Mouse (Mus musculus) monocyte, adult 5-6 weeks (primary cell): ENCODE data around the gene Sec11a. TPM values are rescaled to one million over a fixed set of nuclear protein-coding genes. Genes with fewer than 3 reads are reported as not detected.

Source experiments
- ATAC-seq: fragments of 153-309, 156-312 bp; replicated peaks from 2 replicates; pipeline ENCODE4 v1.8.0; 2017; ENCODE audit warnings: mild to moderate bottlenecking; ENCODE audit not compliant: low TSS enrichment, insufficient number of reproducible peaks, severe bottlenecking, poor library complexity, low FRiP score
- total RNA-seq: library from RNA; stranded (forward); fragments of 200-1000, 200-491, 200-594 nt; gene quantifications from 3 replicates; pipeline ENCODE4 v1.2.3, GENCODE M21; 2017

Sec11a gene
- total RNA-seq, 1 experiment from 2014 or later = 424 TPM

DNA sequence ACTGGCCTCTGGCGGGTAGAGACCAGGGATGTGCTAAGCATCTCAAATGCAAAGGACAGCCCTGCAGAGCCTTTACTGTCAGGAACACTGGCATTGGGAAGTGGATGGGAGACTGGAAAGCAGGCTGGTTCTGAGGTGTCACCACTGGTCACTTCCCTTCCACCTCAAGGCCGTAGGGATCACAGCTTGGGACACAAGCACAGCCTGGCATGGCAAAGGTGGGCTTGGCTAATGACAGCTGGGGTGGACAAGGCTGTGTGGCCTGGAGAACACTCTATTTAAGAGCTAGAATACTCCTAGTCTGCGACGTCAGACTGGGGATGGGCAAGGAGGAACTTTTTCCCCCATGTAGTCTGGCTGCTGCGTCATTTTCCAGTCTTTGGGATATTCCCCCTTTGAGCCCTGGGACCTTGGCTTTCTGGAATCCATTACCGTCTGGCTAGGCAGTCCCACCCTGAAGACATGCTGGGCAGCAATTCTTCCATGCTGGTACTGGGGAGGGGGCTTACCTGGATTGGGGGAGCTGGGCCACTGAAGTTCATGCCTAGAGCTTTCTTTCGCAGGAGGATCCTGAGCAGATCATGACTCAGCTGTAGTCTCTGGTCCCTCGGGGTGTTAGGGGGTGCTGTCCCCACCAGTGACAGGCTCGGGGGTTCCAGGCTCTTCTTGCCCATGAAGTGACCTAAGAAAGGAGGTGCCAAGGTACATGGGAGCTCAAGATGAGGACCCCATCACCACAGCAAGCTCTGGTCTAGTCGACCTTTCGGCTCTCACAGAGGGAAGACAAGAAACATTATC lies 43.8 kb downstream of the Sec11a start:
- no peak for ATAC-seq

DNA sequence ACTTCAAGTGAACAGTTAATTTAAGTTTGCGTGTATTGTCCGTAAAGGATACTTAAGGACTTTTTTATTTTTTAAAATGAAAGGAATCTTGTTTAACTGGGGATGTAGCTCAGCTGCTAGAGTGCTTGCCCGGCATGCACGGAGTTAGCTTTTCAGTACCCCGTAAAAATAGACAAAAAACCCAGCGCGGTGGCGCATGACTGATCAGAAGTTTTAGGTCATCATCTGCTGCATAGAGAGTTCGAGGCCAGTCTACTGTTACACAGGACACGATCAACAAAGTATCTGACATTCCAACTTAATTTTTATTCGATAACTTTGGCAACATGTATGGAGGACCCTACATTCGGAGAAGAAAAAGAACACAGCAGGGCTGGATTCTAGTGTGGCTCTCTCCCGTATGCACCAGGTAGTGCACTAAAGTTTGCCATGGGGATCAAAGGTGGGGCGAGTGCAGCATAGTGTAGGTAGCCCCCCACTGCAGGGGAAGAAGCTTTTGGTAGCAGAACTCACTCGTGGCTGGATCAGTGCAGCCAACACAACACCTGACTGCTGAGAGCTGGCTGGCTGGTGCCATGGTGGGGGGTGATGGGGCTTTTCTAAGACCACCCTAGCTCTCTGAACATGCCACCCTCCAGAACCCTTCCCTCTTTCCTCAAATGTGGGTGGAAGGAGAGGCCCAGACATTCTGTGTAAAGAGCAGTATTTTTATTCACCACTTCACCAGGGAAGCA lies 45.9 kb downstream of the Sec11a start:
- ATAC-seq = no peak

DNA sequence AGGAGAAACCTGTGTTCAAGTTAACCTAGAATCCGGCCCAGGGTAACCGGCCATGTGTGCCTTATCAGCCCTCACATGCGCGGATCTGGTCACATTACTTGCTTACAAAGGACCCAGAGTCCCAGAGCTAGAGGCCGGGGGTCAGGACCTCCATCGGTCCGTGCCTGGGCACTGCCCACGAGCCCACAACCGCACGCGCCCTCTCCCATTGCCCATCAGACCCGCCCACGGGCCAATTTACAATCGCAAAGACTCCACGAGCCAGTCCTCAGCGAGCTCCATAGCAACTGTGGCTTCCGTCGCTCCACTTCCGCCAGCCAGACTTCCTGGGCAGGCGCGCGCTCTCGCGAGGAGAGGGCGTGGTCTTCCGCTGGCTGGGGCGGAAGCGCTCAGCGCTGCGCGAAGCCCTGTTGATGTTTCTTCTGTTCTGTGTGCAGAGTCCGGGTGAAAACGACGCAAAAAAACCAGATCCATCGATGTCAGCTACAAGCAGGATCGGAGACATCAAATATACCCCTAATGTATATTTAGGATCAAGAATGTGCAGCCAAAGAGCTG lies 46.6 kb downstream of the Sec11a start, which contains the start of gene Wdr73:
Wdr73 (minus strand) TSS at position 326 of the 558 bp plus-strand sequence.
- peak; percentile 94 for ATAC-seq

- ATAC-seq = no peak
Measured at GRCm38 (mm10) chr7:80897721-80898120, 49.9 kb downstream of the Sec11a start.

DNA sequence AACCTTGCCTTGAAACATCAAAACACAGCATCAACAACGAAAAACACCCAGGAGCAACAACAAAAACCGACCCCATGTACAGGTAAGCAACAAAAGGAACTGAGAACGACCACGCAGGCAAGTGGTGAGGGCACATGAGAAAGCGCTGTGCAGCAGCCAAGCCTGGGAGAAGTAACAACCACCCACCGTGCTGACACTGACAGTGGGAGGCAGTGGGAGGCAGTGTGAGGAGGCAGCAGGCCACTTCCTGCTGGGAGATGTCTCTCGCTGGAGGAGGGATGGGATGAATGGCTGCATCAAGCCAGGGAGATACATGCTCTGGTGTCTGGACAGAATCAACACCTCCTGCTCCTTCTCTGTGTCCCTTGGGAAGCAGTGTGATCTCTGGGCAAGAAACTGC lies 50.4 kb downstream of the Sec11a start:
- ATAC-seq = no peak

GRCm38 (mm10) chr7:80894815-80895519 lies 52.6 kb downstream of the Sec11a start:
- ATAC-seq = no peak

DNA sequence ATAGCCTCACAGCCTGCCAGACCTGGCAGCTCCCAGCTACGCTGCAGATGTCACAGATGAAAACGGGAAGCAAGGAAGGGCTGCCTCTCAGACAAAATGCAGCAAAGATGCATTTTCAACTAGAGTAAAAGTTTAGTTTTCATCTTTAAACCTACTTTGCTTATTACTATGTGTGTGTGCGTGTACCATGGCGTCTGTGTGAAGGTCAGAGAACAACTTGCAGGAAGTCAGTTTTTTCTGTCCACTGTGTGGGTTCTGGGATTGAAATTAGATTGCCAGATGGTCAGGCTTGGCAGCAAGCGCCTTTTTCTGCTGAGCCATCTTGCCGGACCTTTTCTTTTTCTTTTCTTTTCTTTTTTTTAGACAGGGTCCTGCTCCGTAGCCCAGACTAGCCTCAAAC lies 53.4 kb downstream of the Sec11a start:
- ATAC-seq = no peak

DNA sequence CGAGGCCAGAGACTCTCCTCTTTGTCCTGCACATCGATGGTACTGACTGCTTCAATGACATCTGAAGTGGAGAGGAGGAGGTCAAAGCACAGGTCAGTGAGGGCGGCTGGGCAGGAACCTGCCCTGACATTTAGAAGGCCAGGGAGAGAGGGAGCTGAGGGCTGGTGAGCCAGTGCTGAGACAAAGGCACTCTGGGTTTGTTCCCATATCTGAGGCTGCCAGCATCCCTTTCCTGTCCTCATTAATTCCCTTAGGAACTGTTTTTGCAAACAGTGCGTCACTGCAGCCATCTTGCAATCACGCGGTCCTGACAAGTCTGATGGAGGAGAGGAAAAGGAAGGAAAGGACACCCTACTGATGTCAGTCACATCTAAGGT lies 53.8 kb downstream of the Sec11a start:
- ATAC-seq = no peak

DNA sequence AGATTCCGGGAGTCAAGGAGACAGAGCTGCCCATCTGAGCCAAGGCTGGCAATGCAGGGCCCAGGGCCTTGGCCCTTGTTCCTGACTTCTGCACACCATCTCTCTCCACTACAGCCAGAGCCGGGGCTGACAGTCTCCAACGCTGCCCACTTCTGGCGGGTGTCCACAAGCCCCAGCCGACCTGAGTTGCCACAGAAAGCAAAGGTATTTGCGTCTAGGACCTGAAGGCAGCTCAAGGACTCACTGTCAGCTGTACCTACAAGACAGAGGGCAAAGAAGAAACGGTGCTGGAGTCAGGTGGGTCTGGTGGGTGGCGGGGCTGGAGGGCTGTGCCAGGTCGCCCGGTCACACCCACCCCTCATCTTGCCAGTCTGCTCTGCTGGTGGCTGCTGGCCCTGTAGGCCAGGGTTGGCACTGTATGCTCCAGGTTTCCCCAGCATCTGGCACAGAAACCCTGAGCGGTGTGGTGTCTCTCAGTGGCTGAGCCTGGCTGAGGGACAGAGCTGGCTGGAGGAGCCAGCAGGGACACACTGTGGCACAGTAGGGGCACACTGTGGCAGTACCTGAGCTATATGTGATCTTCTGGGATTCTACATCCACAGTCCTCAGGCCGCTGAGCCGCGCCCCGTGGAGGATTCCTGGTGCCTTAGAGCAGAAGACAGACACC lies 54.4 kb downstream of the Sec11a start:
- ATAC-seq = no peak

- ATAC-seq = no peak; the same call in 1 of the 2 replicates
Measured at GRCm38 (mm10) chr7:80889841-80890241, 57.7 kb downstream of the Sec11a start.

GRCm38 (mm10) chr7:80889021-80889511 lies 58.5 kb downstream of the Sec11a start:
- 0 out of 2 replicates have a peak, but pooled peaks have one; percentile 10 for ATAC-seq

DNA sequence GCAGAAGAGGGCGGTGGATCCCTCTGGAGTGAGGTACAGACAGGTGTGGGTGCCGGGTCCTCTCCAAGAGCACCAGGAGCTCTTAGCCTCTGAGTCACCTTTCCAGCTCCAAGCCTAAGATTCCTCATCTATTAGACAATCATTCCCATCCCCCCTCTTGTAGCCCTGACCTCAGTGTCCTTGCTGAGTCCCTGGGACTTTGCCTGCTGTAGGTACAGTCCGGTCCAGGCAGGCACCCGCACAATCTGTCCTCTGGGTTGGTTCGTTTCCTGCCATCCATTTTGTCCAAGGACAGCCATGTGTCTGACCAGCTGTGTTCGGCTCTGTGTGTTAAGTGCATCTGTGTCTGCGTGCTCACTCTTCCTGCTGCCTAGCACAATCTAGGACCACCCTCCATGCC lies 59.0 kb downstream of the Sec11a start:
- ATAC-seq = no peak

DNA sequence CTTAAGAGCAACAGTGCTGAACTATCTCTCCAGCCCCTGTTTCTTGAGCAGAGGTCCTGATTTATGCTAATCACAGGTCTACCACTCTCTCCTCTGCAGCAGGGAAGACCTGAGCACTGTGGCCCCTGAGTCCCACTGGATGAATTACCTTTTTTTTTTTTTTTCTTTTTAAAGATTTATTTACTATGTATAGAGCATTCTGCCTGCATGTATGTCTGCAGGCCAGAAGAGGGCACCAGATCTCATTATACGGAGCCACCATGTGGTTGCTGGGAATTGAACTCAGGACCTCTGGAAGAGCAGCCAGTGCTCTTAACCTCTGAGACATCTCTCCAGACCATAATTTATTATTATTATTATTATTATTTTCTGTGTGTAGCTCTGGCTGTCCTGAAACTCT lies 61.9 kb downstream of the Sec11a start:
- no peak for ATAC-seq

GRCm38 (mm10) chr7:80882830-80883505 lies 64.6 kb downstream of the Sec11a start:
- peak; percentile 89 for ATAC-seq

DNA sequence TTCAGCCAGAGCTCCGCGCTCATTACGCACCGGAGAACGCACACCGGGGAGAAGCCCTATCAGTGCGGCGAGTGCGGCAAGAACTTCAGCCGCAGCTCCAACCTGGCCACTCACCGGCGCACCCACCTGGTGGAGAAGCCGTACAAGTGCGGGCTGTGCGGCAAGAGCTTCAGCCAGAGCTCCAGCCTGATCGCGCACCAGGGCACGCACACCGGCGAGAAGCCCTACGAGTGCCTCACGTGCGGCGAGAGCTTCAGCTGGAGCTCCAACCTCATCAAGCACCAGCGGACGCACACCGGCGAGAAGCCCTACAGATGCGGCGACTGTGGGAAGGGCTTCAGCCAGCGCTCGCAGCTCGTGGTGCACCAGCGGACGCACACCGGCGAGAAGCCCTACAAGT lies 71.9 kb downstream of the Sec11a start:
- ATAC-seq = no peak

DNA sequence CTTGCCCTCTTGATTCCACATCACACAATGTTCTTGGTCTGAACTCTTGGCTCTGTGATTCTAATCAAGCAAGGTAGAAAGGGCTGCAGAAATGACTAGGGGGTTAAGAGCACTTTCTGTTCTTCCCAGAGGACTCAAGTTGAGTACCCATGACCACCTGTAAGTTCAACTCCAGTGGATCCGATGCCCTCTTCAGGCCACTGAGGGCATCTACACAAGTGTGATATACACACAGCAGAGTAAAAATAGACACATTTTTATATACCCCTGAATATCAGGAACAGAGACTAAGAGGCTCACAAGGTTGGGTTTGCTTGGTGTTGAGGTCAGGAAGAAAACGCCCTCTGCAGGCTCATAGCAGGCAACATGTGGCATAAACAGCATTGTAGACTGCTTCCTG lies 73.9 kb downstream of the Sec11a start:
- no peak for ATAC-seq

DNA sequence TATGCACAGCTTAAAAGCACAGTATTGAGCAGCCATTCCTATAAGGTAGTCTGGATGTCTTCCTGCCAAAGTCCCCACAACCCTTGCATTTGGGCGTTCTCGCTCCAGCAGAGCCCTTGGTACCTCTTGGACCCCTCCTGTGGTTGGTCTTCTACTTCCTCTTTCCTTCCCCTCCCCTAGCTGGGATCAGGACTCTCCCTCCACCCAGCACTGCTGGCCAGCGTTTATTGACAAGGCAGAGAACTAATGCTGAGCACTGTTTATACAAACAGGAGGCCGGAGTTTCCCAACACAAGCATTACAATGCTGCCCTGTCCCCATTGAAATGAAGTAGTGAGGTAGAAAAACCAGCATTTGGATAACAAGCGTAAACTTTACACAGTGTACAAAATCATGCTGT lies 74.5 kb downstream of the Sec11a start:
- ATAC-seq = no peak

DNA sequence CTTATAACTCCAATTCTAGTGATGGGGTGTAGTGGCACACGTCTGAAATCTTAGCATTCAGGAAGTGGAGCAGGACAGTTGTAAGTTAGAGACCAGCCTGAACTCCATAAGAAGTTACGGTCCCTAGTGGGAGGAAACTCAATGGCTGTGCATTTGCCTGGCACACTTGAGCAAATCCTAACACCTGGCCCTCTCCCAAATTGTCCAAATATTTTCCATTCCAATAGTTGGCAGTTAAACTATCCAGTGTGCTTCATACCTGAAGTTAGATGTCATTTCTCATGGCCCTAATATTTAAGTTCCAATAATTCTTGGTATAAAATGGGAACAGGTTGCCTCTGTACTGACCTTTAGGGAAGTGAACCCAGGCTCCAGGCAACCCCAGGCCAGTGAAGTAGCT lies 78.9 kb downstream of the Sec11a start:
- no peak for ATAC-seq
